Mouse (Mus musculus) thymus, adult 2 months (tissue): Measurements from ENCODE around the gene Prkra.

Experiments
- CTCF ChIP-seq: fragments of 200-500 bp; IDR thresholded peaks from 2 replicates; pipeline ENCODE4 v1.5.1; 2012; ENCODE audit warnings: mild to moderate bottlenecking, control low read depth, low read length, moderate library complexity, borderline replicate concordance; ENCODE audit not compliant: control insufficient read depth, poor library complexity, insufficient read depth; ENCODE audit errors: extremely low read depth
- POLR2A ChIP-seq: fragments of 200-500 bp; IDR thresholded peaks from 2 replicates; pipeline ENCODE4 v1.6.1; 2012; ENCODE audit warnings: mild to moderate bottlenecking, low read length, control low read depth, moderate library complexity; ENCODE audit not compliant: control insufficient read depth, poor library complexity, insufficient read depth; ENCODE audit errors: extremely low read depth

DNA sequence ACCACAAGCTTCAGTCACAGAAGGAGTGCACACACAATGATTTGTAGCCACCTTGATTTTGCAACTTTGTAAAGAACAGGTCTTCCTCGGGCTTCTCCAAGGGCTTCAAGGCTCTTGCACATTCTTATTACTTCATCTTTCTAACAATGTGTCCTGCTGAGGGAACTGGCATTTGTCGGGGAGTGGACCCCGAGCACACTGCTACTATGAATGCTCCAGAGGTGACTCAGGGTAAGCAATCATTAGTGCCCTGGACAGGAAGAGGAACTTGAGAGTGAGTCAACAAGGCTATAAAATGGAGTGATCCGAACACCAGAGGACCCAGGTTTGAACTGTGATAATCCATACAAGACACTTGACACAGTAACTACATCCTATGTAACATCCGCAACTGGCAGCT lies 27.6 kb downstream of the Prkra start:
- TF ChIP-seq POLR2A (no peak), CTCF (no peak)
